Mouse (Mus musculus): ENCODE results near the gene Mustn1. TPM values are rescaled to one million over a fixed set of nuclear protein-coding genes. Genes with fewer than 3 reads are reported as not detected.

The Mustn1 gene
- polyA plus RNA-seq, 1 experiment = 1.9 TPM

DNA sequence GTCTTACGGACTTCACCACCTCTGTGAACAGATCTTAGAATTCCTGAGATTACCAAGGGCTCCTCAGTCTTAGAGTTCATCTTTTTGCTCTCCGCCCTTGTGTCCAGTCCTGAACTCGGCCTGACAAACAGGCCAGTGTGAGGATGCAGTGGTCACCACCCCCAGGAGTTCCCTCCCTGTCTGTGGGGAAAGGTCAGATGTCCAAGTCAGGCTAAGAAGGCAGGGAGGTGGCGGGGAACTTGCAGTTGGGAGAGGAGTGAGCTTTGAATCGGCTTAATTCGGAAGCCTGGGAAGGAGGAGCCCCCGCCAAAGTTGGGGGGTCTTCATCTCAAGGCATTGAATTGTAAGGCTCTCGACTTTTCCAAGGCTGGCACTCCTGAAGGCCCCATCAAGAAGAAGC lies 1.3 kb downstream of the Mustn1 start:
- DNase-seq = no peak
- Histone ChIP-seq H3K4me1 (ENCODE audit: control insufficient read depth, insufficient read depth, low read length) (peaks cover 19% of the 10 kb centered on the region), H3K27me3 (ENCODE audit: control insufficient read depth, insufficient read depth, low read length) (no peaks in the 10 kb centered on the region), H3K27ac (ENCODE audit: insufficient read depth, low read length) (no peak overlapping the region), H3K4me3 (replicated peaks; ENCODE audit: insufficient read depth, low read depth, low read length) (no peak overlapping the region)
- WGBS = 83% methylated on average over 8 of the region's 8 CpGs
- TF ChIP-seq POLR2A (IDR thresholded peaks at IDR 0.05; ENCODE audit: borderline replicate concordance, insufficient read depth, low read length) = no peak

DNA sequence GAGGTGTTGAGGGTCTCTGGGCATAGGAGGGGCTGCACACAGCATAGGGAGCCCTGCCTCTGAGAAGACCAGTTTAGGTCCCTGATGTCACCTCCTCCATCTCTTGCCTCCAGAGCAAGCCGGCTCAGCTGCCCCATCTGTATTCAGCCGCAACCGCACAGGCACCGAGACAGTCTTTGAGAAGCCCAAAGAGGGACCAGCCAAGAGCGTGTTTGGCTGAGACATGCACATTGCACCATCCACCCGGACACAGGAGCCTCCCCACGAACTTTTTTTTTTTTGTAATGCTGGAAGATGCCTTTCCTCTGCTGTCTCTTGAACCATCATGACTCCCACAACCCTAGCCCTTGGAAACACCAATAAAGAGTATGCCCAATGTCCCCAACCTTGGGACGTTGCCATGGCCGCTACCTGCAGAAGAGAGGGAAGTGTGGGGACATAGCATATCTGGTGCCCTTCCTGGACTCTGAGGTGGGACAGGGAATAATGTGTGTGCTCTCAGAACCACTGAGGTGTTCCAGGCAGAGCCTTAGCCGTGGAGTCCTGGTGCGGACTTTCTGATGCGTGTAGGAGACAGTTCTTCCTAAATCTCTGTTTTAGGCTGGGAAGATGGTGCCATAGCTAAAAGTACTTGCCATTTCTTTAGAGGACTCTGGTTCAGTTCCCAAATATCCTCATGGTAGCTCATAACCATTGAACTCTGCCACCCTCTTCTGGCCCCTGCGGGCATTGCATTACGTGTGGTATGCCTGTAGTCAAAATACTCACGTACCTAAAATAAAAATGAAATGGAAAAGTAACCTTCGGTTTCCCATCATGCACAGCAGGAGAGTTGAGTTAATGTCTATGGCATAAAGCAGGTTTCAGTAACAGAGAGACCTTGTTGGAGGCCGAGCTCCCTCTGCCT lies 2.1 kb downstream of the Mustn1 start:
- Histone ChIP-seq H3K27me3 (ENCODE audit: control insufficient read depth, insufficient read depth, low read length) (no peaks in the 10 kb centered on the region), H3K4me1 (ENCODE audit: control insufficient read depth, insufficient read depth, low read length) (peaks cover 19% of the 10 kb centered on the region), H3K27ac (ENCODE audit: insufficient read depth, low read length) (0 out of 2 replicates have a peak overlapping the region, but pooled peaks have one; percentile 19), H3K4me3 (replicated peaks; ENCODE audit: insufficient read depth, low read depth, low read length) (no peak overlapping the region)
- TF ChIP-seq CTCF (IDR thresholded peaks at IDR 0.05; ENCODE audit: borderline replicate concordance, insufficient read depth, low read depth, low read length) (peak; percentile 58), POLR2A (IDR thresholded peaks at IDR 0.05; ENCODE audit: borderline replicate concordance, insufficient read depth, low read length) (no peak)
- DNase-seq = peak; percentile 53 to 67
- WGBS = 81% methylated on average over 17 of the region's 17 CpGs

DNA sequence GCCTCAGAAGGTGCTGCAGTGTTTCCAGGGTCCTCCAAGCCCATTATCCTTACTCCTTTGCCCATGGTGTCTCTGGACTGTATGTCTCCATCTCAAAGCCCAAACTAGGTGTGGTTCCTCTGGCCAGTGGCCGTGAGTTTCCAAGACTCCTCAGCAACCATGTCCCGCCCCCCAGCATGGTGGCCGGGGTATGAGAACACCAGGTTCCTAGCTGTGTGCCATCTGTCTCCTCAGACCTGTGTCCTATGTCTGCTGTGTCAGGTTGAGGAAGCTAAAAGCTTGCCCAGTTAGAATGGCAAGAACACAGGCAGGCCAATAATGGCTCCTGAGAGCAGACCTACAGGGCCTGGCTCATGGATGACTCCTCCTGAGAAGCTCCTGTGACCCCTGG lies 2.7 kb downstream of the Mustn1 start:
- Histone ChIP-seq H3K27me3 (ENCODE audit: control insufficient read depth, insufficient read depth, low read length) (no peaks in the 10 kb centered on the region), H3K4me1 (ENCODE audit: control insufficient read depth, insufficient read depth, low read length) (peaks cover 19% of the 10 kb centered on the region), H3K4me3 (replicated peaks; ENCODE audit: insufficient read depth, low read depth, low read length) (no peak overlapping the region), H3K27ac (ENCODE audit: insufficient read depth, low read length) (peak overlapping the region; percentile 19; the same call in 1 of the 2 replicates)
- WGBS = 20% methylated on average over 3 of the region's 3 CpGs
- DNase-seq = peak; percentile 41 to 58
- TF ChIP-seq CTCF (IDR thresholded peaks at IDR 0.05; ENCODE audit: borderline replicate concordance, insufficient read depth, low read depth, low read length) = no peak
- no peak for TF ChIP-seq POLR2A (IDR thresholded peaks at IDR 0.05; ENCODE audit: borderline replicate concordance, insufficient read depth, low read length)

DNA sequence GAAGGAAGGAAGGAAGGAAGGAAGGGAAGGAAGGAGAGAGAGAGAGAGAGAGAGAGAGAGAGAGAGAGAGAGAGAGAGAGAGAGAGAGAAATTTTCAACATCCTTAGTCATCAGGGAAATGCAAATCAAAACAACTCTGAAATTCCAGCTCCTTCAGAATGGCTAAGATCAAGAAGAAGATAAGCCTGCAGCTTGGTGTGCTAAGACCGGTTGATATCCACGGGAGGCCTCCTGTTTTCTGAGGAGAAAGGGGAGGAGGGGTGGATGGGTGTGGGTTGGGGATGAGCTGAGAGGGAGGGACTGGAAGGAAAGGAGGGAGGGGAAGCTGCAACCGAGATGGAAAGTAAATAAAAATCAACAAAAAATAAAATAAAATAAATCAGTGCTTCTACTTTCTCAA lies 6.3 kb downstream of the Mustn1 start:
- Histone ChIP-seq H3K27ac (ENCODE audit: insufficient read depth, low read length) (no peak overlapping the region), H3K27me3 (ENCODE audit: control insufficient read depth, insufficient read depth, low read length) (no peaks in the 10 kb centered on the region), H3K4me1 (ENCODE audit: control insufficient read depth, insufficient read depth, low read length) (peaks cover 17% of the 10 kb centered on the region), H3K4me3 (replicated peaks; ENCODE audit: insufficient read depth, low read depth, low read length) (no peak overlapping the region)
- TF ChIP-seq CTCF (IDR thresholded peaks at IDR 0.05; ENCODE audit: borderline replicate concordance, insufficient read depth, low read depth, low read length) (no peak), POLR2A (IDR thresholded peaks at IDR 0.05; ENCODE audit: borderline replicate concordance, insufficient read depth, low read length) (no peak)
- no peak for DNase-seq
- WGBS = 22% methylated on average over 3 of the region's 3 CpGs

DNA sequence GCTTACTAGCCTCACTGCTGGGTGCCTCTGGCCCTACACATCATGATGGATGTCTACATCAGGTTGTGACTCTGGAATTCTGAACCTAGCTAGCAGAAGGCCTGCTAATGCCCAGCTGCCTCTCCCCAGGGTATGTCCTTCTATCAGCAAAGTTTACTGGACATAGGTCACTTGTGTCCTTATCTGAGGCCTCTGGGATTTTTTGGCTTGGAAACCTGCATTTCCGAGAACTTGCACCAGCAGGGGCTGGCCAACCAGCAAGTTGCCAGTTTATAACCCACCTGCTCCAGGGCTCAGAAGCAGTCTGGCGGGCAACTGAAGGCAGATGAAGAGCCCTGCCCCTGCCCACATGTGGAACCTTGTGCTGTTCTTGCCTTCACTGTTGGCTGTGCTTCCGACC lies 7.2 kb downstream of the Mustn1 start, which contains the start of gene Itih4:
Gene Itih4, plus strand, starts transcription at position 273 of the 400 bp plus-strand sequence.
- WGBS = 74% methylated on average over 3 of the region's 3 CpGs
- no peak within 1 kb of the TSS for H3K27ac ChIP-seq (ENCODE audit: insufficient read depth, low read length)
- H3K4me3 ChIP-seq (replicated peaks; ENCODE audit: insufficient read depth, low read depth, low read length) = no peak within 1 kb of the TSS
- no peak for TF ChIP-seq CTCF (IDR thresholded peaks at IDR 0.05; ENCODE audit: borderline replicate concordance, insufficient read depth, low read depth, low read length)
- no peak for TF ChIP-seq POLR2A (IDR thresholded peaks at IDR 0.05; ENCODE audit: borderline replicate concordance, insufficient read depth, low read length)
- DNase-seq = no peak
- no peaks in the 10 kb centered on the region for H3K27me3 ChIP-seq (ENCODE audit: control insufficient read depth, insufficient read depth, low read length)
- H3K4me1 ChIP-seq (ENCODE audit: control insufficient read depth, insufficient read depth, low read length) = peaks cover 17% of the 10 kb centered on the region

DNA sequence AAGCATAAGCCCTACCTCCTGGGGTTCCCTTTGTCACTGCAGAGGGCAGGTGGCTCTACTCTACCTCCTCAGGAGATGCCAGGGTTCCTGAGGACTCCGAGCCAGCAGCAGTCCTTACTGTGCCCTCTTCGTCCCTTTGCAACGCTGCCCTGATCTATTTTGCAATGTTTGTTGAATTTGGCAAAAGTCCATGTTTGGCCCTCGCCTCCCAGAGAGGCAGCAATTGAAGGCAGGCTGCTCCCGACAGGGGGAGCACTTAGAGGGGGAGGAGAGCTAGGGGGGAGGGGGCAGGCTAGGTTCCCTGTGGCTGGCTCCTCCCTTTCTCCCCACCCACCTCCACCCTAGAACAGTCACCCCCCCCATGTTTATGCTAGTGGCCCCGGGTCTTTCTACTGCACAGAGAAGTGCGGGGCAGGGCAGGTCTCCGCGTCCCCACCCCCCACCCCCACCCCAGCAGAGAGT lies 9.3 kb downstream of the Mustn1 start:
- Histone ChIP-seq H3K27me3 (ENCODE audit: control insufficient read depth, insufficient read depth, low read length) (no peaks in the 10 kb centered on the region), H3K4me3 (replicated peaks; ENCODE audit: insufficient read depth, low read depth, low read length) (no peak overlapping the region), H3K4me1 (ENCODE audit: control insufficient read depth, insufficient read depth, low read length) (peaks cover 7% of the 10 kb centered on the region), H3K27ac (ENCODE audit: insufficient read depth, low read length) (no peak overlapping the region)
- TF ChIP-seq POLR2A (IDR thresholded peaks at IDR 0.05; ENCODE audit: borderline replicate concordance, insufficient read depth, low read length) (no peak), CTCF (IDR thresholded peaks at IDR 0.05; ENCODE audit: borderline replicate concordance, insufficient read depth, low read depth, low read length) (no peak)
- peak; percentile 46 to 50 for DNase-seq
- 12% methylated on average over 9 of the region's 9 CpGs for WGBS

DNA sequence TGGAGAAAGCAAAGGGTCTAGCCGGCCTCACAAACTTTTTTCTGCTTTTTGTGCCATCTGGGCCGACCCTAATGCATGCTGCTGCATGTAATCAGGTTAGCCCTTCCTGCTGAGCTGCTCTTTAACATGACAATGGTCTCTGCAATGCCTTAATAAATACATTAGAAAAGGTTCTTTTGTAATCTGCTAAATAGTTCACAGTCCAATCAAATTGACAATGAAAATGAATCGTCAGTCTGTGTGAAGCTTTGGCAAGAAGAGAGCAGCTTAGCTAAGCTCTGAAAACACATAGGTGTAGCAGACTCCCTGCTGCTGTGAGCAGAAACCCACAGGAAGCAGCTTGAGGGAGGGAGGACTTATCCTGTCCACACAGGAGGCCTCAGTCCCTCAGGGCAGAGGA lies 21.0 kb downstream of the Mustn1 start:
- Histone ChIP-seq H3K27me3 (ENCODE audit: control insufficient read depth, insufficient read depth, low read length) (no peaks in the 10 kb centered on the region), H3K4me3 (replicated peaks; ENCODE audit: insufficient read depth, low read depth, low read length) (no peak overlapping the region), H3K27ac (ENCODE audit: insufficient read depth, low read length) (no peak overlapping the region), H3K4me1 (ENCODE audit: control insufficient read depth, insufficient read depth, low read length) (no peaks in the 10 kb centered on the region)
- no peak for DNase-seq
- 22% methylated on average over 3 of the region's 3 CpGs for WGBS
- TF ChIP-seq CTCF (IDR thresholded peaks at IDR 0.05; ENCODE audit: borderline replicate concordance, insufficient read depth, low read depth, low read length) (no peak), POLR2A (IDR thresholded peaks at IDR 0.05; ENCODE audit: borderline replicate concordance, insufficient read depth, low read length) (no peak)

DNA sequence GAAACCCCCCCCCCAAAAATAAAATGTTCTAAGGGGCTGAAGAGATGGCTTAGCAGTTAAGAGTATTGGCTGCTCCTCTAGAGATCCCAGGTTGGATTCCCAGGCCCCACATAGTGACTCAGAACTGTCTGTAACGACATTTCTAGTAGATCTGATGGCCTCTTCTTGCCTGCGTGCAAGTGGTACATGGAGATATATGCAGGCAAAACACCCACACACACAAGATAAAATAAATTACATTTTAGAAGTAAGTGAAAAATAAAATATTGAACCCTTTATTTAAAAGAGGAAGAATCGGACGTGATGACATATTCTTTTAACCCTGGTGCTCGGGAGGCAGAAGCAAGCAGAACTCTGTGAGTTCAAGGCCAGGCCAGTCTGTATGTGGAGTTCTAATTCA lies 23.6 kb downstream of the Mustn1 start:
- H3K27me3 ChIP-seq (ENCODE audit: control insufficient read depth, insufficient read depth, low read length) = no peaks in the 10 kb centered on the region
- TF ChIP-seq POLR2A (IDR thresholded peaks at IDR 0.05; ENCODE audit: borderline replicate concordance, insufficient read depth, low read length) (no peak), CTCF (IDR thresholded peaks at IDR 0.05; ENCODE audit: borderline replicate concordance, insufficient read depth, low read depth, low read length) (no peak)
- 92% methylated on average over 5 of the region's 5 CpGs for WGBS
- no peak for DNase-seq
- H3K4me3 ChIP-seq (replicated peaks; ENCODE audit: insufficient read depth, low read depth, low read length) = no peak overlapping the region
- no peak overlapping the region for H3K27ac ChIP-seq (ENCODE audit: insufficient read depth, low read length)
- H3K4me1 ChIP-seq (ENCODE audit: control insufficient read depth, insufficient read depth, low read length) = no peaks in the 10 kb centered on the region
